Mouse (Mus musculus) spleen, adult 12 weeks (tissue): ENCODE measurements around the gene Clcn3.
"Not testable (repeated sequence)": the region's sequence is repeated elsewhere in the genome, so short reads cannot be mapped to it uniquely, and the experiment has no call there.

ENCODE experiments used
- DNase-seq: peaks from one replicate; pipeline ENCODE4 v3.0.0; 2022; ENCODE audit warnings: low spot score

Gene Clcn3

DNA sequence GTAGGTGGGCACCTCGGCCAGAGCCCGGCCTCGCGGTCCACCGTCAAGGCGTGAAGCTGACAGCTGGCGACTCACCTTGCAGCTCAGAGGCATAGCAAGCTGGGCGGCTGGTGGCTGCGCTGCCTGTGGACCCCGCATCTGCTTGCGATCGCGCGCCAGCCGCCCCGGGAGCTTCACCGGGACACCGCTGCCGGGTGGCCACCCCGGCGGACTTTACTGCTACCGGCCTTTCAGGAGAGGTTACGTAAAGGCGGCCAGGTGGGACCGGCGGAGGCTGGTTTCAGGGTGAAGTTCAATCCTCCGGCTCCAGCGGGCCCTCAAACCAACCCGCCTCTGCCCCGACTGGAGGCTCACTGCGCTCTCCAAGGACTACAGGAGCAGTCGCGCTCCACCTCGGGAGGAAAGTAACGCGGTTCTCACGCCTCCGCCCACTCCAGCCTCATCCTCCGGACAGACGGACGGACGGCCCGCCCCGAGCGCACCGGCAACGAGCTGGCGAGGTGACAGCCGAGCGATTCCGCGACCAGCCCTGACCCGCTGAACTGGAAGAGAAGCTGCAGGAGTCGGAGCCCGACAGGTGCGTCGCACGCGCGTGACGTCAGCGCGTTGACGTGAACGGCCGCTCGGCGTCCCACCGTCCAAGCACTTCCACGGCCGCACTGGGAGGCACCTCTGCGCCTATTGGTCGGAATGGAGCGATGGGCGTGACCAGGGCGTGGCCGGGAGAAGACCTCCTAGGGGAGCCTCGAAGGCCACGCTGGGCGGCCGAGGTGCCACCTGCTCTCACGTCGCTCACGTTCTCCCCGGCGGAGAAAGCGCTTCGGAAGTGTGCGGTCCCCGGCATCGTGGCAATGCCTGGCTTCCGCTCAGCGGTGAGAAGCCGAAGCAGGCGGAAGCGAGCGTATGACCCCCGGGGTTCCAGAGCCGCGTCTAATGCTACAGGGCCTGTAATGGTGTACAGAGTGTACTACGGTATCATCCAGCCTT is at the start of gene Clcn3:
Clcn3 (minus strand) TSS at position 600 of the 987 bp plus-strand sequence.
- peak; percentile 99 for DNase-seq

DNA sequence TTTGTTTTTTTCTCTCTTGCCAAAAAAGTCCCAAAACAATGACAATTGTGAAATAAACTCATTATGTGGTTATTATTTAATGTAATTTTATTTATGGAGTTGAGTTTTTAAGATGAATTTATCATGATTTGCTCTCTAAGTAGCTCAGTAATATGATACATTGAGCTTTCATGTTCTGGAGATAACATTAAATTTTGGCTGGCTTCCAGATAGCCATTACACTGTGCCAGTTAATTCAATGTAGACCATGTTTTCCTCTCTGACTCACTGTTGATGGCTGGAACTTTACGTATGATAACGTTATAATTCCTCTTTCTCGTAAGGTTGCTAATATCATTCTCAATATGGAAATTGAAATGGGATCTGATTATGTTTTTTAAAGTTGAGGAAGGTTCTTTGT is 13.4 kb upstream of the Clcn3 start:
- no peak for DNase-seq

DNA sequence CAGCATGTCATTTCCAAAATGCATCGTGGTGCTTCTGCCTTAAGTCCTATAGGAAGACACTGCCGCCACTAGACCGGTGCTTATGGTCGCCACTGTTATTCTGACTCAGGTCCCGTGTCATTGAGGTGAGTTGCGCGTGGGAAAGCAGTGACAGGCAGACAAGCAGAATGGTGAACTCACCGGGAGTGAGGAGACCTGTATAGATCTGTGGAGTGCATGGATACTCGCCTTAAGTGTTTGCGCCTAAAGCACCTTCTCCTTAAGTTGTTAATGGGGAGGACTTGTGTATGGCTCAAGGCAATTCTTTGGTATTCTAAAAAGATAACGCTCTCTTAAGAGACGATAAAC is 10.5 kb upstream of the Clcn3 start:
- no peak for DNase-seq

DNA sequence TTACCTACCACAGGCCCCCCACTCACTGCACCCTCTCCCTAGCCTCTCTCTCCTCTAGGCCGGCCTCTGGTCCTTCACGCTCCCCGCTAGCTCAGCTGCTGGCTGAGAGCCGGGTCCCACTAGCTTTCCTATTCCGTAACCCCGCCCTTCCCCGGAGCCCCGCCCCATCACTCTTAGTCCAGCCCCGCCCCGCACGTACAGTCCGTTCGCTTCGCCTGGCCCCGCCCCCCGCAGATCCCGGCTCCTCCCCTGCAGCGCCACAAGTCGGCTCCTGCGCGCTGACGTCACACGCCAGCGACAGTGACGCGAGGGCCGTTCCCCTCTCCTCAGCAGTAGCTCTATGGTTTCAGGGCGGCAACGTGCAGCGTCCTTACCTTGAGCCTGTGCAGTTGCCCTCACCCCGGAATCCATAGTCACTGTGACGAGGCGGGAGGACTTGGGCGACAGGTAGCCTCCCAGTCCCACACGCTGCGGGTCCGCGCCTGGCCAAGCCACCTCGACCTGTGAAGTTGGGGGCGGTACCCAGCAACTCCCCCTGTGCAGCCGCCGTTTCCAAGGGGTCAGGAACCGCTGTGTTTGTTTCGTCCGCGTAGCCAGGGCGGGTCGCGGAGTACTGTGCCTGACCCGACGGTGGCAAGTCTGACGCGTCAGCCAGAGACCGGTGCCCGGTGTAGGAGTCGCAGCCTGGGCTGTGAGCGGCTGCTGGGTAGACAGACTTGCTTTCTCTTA is 10.0 kb upstream of the Clcn3 start, which contains the start of gene Nek1:
Nek1 (plus strand) TSS at position 286 of the 729 bp plus-strand sequence.
- DNase-seq: peak; percentile 96

DNA sequence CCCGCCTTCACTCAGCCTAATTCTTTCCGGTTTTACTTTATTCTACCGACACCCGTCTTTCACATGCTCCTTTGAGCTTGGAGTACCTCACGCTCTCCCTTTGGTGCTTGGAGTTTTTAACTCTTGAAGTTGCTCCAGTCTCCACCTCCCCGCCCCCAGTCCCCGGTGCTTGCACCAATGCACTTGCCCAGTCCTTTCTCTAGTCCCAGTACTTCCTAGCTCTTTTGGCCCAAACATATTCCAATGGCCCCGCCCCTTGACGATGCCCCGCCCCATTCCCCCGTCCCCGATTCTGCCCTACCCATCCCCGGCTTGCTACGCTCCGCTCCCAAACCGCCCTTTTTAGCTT is 9.4 kb upstream of the Clcn3 start:
- no peak for DNase-seq

DNA sequence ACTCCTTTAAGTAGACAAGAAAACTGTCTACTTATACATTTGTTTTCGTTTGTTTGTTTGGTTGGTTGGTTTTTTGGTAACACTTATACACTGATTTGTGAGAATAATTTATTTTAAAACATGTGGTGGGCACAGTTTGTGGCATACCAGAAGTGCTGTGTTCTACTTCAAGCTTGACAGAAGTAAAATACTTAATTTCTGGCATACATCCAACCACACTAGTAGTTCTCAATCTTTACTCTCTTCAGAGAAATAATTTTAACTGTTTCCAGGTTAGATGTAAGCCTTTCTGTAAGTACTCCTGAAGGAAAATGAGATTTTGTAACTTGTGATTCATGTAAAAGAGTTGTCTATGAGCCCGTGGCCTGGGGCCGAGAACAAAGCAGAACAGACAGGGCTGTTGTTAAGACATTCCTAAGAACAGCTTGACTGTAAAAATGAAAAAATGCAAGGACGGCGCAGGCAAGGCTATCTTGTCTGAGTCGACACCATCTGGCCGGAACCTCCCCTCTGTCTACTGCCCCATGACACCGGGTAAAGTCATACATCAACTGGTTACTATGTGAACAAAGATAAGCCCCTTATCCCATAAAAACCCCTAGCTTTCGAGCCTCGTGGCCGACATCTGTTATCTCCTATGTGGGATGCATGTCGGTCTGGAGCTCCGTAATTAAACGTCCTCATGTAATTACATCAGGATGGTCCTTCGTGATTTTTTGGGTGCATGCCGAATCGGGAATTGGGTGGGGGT is 1.3 kb upstream of the Clcn3 start:
- DNase-seq: not testable (repeated sequence)

DNA sequence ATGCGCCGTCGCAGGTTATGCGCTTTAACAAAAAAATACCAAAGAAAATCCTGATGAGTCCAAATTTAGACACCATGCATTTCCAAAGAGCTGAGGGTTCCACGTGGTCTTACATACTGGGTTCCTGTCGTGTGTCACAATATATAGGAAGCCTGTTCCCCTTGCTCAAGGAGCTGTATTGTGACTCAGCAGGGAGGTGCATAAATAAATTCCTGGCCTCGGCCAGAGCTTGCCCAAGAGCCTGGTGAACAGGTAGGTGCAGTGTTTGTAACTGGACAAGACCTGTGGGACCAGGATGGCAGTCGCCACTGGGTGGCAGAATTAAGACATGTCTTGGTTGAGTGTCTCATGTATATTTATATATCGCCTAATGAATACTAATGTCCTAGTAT is 584 bp upstream of the Clcn3 start:
- peak; percentile 53 for DNase-seq

DNA sequence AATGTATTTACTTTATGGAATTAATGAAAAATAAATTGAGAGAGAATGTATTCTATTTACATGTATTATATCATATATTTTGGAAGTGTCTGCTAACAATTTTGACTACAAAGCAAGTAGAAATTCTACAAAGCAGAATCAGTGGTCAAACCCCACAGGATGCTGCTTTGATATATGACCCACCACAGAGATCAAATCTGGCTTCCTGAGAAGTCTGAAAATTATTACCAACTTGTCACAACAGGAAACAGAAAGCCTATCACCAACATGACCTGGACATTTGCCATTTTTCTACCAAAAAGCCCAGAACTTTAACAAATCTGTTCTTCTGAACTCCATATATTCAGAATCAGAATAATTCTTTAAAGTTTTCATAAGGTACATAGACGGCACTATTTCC is 1.7 kb downstream of the Clcn3 start:
- no peak for DNase-seq

DNA sequence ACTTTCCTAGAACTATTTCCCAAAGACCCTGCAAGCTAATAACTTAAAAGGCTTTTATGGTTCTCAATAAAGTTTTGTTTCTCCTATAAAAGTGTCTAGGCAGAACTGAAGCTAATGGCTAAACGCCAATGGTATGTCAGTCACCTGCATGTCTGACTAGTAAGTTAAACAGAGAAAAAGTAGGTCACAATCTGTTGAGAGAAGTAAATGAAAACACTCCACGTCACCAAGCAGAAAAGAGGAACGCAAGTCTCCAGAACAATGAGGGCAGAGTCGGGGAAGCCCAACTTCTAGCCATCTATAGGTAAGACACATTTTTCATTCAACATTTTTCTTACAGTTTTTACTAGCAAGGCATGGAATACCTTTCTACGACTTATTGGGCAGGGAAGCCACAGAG is 4.6 kb downstream of the Clcn3 start:
- no peak for DNase-seq

DNA sequence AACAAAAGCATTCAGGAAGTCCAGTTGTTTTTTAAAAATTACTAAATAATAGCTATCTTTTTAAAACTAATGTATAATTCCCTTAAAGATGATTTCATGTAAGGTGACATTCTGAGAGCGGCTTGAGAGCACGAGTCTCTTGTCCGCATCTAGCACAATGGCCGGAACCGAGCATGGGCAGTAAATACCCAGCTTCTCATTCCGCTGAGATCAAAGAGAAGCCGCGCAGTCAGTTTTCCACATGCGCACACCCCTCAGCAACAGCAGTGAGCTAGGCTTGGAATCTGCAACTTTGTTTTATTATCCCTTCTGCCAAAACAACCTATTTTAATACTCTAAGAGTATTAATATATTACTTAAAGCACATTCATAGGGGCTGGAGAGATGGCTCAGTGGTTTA is 6.3 kb downstream of the Clcn3 start:
- DNase-seq: no peak

DNA sequence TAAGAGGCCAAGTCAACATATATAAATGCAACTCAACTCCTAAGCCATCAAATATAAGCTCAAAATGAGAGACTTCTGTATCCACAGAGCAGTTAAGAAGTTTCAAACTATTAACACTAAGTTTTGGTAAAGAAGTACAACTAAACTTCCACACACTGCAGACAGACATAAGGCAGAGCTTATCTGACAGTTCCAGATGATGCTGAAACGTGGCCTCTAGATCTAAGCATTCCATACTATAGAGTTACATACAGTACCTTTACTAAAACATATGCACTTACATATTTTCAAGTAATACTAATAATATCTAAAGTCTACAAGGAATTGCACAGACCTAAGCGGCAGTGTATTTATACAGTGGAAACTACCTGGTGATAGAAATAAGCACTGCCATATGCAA is 8.3 kb downstream of the Clcn3 start:
- DNase-seq: no peak

DNA sequence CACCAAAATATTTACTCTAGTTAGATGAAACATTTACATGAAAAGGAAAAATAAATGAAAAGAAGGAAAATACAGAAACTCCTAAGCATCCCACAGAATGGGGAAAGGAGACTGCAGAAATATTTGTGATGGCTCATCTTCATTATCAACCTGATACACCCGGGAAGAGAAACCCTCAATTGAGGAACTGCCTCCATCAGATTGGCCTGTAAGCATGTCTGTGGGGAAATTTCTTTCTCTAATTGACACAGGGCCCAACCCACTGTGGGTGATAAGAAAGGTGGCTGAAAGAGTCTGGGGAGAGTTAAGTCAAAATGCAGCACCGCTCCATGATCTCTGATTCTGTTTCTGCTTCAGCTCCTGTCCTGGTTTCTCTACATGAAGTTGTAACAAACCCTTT is 9.7 kb downstream of the Clcn3 start:
- DNase-seq: no peak

DNA sequence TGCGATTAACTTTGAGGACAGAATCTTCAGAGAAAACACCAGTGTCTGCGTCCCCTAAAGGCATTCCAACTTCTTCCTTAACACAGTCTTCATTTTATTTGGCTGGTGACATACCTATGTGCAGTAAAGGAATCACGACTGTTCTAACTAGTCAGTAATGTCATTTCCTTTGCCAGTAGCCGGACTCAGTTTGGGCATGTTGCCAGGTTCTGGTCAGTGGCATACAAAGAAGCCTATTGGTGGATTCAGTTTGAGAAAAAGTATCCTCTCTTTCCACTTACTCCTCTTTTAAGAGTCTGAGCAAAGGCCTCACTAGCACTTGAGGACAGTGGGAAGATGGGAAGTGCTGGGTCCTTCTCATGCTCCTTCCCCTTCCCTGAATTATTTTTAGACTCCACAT is 11.3 kb downstream of the Clcn3 start:
- DNase-seq: no peak

DNA sequence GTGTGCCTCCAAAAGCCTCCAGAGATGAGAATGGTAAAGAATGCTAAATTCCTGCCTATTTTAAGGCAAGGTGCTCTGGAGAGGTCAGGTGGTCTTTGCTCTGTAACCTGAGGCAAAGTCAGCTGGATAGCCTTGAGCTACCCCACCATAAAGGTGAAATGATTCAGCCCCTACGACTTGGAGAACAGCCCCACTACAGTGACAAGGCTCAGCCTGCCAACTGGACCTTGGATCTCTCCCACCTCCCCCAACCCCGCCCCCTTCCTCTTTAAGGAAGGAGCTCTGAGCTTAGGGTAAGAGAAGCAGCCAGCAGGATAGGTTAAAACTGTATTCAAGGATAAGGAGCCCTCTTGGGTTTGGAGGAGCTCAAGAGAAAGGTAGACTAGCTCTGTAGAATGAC is 14.0 kb downstream of the Clcn3 start:
- DNase-seq: no peak

DNA sequence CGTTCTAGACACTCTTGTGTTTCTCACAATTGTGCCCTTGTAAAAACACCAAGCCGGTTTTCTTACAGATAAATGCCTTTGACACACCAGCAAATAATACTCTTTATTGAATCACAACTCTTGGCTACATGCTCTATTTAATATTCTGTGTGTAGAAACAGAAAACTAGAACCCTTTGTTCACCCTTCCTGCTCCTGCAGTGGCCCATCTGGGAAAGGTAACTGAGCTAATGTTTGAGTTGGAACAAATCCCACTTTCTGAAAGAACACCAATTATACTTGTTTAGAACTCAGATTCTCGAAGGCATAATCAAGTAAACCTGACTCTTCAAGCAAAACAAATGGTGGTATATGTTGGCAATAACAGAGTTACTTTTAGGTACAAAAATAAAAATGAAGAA is 17.4 kb downstream of the Clcn3 start:
- DNase-seq: no peak

DNA sequence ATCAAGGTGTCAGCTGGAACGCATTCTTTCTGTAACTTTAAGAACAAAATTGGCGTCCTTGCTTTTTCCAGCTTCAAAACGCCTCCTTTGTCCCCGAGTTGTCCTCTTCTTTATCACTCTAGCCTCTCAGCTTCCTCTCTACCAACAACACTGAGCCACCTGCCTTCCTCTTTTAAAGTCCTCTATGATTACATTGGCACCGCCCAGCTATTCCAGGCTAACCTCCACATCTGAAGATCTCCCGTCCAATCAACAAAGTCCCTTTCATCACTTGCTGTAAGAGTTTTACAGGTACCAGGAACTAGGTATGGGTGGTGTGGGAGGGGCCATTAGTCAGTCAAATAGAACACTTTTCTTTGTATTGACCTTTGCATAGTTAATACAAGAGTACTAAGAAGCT is 17.8 kb downstream of the Clcn3 start:
- no peak for DNase-seq

DNA sequence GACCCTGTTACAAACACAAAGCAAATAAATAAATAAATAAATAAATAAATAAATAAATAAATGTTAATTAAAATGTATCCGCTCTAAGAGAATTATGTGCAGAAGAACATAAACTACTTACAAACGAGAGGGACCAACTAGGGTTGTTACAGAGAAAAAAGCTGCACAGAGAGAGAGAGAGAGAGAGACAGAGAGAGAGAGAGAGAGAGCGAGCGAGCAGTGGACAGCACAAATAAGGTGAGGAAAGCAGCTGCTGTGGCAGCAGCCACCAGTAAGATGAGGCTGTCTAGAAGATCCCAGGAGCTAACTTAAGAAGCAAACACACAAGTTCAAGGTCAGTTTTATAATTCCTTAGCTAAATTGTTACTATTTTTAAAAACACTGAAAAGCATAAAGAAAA is 18.6 kb downstream of the Clcn3 start:
- no peak for DNase-seq

DNA sequence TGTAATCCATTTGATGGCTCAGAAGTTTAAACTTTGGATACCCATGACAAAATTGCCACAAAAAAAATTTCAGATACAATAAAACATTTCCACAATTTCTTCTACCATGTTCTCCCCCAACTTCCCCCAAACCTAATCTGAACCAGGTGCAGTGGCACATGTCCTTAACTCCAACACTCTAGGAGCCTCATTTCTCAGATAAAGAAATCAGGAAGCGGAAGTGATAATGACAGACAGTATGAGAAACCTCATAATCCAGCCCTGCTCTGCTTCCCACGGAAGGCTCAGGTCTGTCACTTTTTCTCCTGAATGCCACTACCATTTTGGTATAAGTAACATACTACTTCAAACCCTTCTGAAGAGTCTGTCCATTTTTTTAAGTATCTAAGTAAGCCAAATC is 19.2 kb downstream of the Clcn3 start:
- no peak for DNase-seq

DNA sequence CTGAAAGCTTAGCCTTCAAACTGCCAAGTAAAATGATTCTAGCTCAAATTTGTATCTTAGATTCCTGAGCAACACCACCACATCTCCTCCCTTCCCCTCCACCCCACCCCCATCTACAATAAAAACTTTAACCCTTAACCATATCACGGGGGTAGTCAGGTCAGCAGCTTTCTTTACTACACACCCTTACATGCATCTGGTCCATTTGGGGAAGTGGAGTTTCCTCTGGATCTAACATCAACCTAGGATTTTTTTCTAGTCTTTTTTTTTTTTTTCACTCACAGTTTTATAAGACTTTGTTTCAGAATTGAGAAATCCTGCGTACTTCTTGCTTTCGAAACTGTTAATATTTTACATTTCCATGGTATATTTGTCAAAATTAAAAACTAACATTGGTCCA is 20.3 kb downstream of the Clcn3 start:
- DNase-seq: no peak

DNA sequence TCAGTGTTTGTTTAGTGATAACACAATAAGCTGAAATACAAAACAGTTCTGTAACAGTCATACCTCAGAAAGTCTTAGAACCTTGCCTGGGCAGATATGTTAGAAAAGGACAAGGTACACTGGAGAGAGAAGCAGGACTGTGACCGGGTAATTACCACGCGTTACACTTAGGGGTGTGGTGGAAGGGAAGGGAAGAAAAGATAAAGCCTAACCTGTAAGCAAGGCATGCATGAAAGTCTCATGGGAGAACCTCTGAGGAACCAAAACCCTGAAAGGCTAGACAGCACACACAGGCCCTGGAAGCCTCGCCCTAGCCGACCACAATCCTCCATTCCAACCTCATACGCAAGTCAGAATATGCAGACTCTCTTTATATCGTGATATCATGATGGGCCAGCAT is 26.3 kb downstream of the Clcn3 start:
- DNase-seq: peak; percentile 49

DNA sequence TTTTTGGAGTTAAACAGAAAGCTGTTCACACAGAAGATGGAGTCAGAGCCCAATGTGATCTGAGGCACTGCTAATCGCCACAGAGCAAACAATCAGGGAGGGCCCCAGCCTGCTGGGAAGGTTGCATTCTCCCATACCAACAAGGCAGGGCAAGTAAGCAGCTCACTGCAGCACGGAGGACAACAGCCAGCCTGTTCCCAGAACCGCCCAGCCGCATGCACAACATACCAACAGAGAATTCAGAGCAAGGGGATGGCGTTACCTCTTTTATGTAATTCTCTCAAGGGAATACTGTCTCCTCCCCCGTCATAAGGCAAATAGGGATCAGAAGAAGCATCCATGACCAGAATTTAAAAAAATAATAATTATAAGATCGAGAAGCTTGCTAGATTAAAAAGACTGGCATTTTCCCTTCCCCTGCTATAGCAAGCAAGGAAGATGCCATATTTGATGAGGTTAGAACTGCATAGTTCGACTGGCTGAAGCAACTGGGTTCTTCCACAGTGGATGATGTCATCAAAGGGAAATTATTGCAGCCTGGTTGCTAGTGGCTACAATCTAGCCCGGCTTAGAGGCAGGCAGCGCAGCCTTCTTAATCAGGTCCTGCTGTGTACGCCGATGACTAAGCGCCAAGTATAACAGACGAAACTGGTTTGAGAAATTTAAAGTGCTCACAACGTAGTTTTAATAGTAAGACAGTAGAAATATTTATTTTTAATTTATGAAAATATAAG is 28.7 kb downstream of the Clcn3 start:
- DNase-seq: peak; percentile 66

DNA sequence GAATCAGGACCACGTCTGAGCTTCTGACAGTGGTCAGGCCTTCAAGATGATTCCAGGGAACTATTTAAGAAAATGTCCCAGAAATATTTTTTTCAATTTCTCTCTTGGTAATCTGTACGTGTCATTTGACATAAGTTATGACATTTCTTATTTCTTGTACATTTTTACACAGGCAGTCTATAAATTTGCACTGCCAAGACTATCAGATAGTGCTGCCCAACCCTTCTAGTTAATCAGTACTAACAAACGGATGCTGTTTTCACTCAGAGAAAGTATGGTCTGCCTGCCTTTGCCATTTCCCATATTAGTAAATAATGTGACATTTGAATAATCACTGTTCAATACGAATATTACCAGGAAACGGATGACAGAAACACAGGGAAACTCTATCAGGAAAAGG is 30.3 kb downstream of the Clcn3 start:
- no peak for DNase-seq
